Mouse (Mus musculus) Patski (cell line): ENCODE results near the gene Acp2. TPM values are rescaled to one million over a fixed set of nuclear protein-coding genes. Genes with fewer than 3 reads are reported as not detected.
A peak's percentile ranks its signal among the peaks of the same experiment; 100 is the strongest.

Experiments
- ATAC-seq: fragments of 100-300 bp; one replicate; pipeline ENCODE4 v1.8.0; 2021
- CTCF ChIA-PET: fragments of 350-600 bp; sonication (Branson Sonifier 250); formaldehyde crosslinking; loops from one replicate; lab custom pipeline; 2022; ENCODE audit warnings: inconsistent platforms; lab: Charles Lee
- POLR2A ChIA-PET: fragments of 350-600 bp; sonication (Branson Sonifier 250); formaldehyde crosslinking; loops from one replicate; lab custom pipeline; 2022; ENCODE audit warnings: antibody characterized with exemption, inconsistent platforms; lab: Charles Lee
- DNase-seq: peaks from one replicate; pipeline ENCODE4 v3.0.0-alpha.2; 2011; ENCODE audit warnings: low read depth, low spot score
- H3K27me3 ChIP-seq: fragments of 371-371 bp; one replicate; pipeline ENCODE4 v1.5.1; 2021
- CTCF ChIP-seq: fragments of 100-300 bp; IDR thresholded peaks from one replicate; pipeline ENCODE4 v1.5.1; 2021
- in situ Hi-C: fragments of 300-500 bp; cut with MboI; formaldehyde crosslinking; loops from 3 replicates; pipeline ENCODE4 v1.11.1; 2018; ENCODE audit warnings: low pct_unique_long_range_greater_than_20kb, mixed read lengths
- polyA plus RNA-seq: library from polyadenylated mRNA; unstranded; gene quantifications from one replicate; pipeline ENCODE4 v1.2.3, GENCODE M21; 2021

Acp2 gene
- 45.2 TPM for polyA plus RNA-seq

- ATAC-seq: peak; percentile 75
- TF ChIP-seq CTCF: no peak
- CTCF ChIA-PET: interaction anchor here (1.3 kb wide), 1 partner anchor 87 kb away, joined by 3 read pairs; no protein-coding TSS in a partner anchor
- in situ Hi-C loops: no loop called here
- peak; percentile 75 for DNase-seq
- POLR2A ChIA-PET: interaction anchor here (0.6 to 1.1 kb wide), 2 partner anchors 20 to 280 kb away, joined by 3 read pairs; no protein-coding TSS in a partner anchor
- no peaks in the 10 kb centered on the region for H3K27me3 ChIP-seq
Observed at GRCm38 (mm10) chr2:91202222-91202971, at the start of gene Acp2, which contains the start of gene Nr1h3. Gene Acp2, plus strand, starts transcription at chr2:91202885. Gene Nr1h3, minus strand, starts transcription at chr2:91202834.

GRCm38 (mm10) chr2:91152885-91153377, 49.8 kb upstream of the Acp2 start:
- ATAC-seq (no peak), DNase-seq (no peak)
- ChIA-PET CTCF (interaction anchor here (1.0 to 1.8 kb wide), 3 partner anchors 9 to 38 kb away, joined by 3 to 5 read pairs (median 4); no protein-coding TSS in a partner anchor), POLR2A (no interaction called here)
- H3K27me3 ChIP-seq: no peaks in the 10 kb centered on the region
- TF ChIP-seq CTCF: no peak
- in situ Hi-C loops: no loop called here

GRCm38 (mm10) chr2:91154091-91154490, 48.6 kb upstream of the Acp2 start:
- ATAC-seq (no peak), DNase-seq (no peak)
- no peak for TF ChIP-seq CTCF
- ChIA-PET POLR2A (no interaction called here), CTCF (interaction anchor here (0.6 to 1.3 kb wide), 4 partner anchors 17 to 580 kb away, joined by 3 to 4 read pairs (median 3); no protein-coding TSS in a partner anchor)
- no peaks in the 10 kb centered on the region for H3K27me3 ChIP-seq
- in situ Hi-C loops: no loop called here

GRCm38 (mm10) chr2:91157002-91157752, 45.5 kb upstream of the Acp2 start:
- CTCF ChIA-PET: interaction anchor here (0.8 kb wide), 1 partner anchor 16 kb away, joined by 3 read pairs; no protein-coding TSS in a partner anchor
- ATAC-seq (no peak), DNase-seq (peak; percentile 4)
- no peak for TF ChIP-seq CTCF
- POLR2A ChIA-PET: no interaction called here
- H3K27me3 ChIP-seq: no peaks in the 10 kb centered on the region
- in situ Hi-C loops: no loop called here

GRCm38 (mm10) chr2:91160591-91160990, 42.1 kb upstream of the Acp2 start:
- H3K27me3 ChIP-seq: no peaks in the 10 kb centered on the region
- ATAC-seq: no peak
- in situ Hi-C loops: no loop called here
- ChIA-PET POLR2A (no interaction called here), CTCF (interaction anchor here (1.5 kb wide), 1 partner anchor 45 kb away, joined by 5 read pairs; no protein-coding TSS in a partner anchor)
- no peak for TF ChIP-seq CTCF
- no peak for DNase-seq

- H3K27me3 ChIP-seq: no peaks in the 10 kb centered on the region
- CTCF ChIA-PET: no interaction called here
- DNase-seq (no peak), ATAC-seq (no peak)
- POLR2A ChIA-PET: no interaction called here
- in situ Hi-C loops: no loop called here
- TF ChIP-seq CTCF: no peak
Observed at GRCm38 (mm10) chr2:91162952-91163351, 39.7 kb upstream of the Acp2 start.

GRCm38 (mm10) chr2:91163532-91163931, 39.2 kb upstream of the Acp2 start:
- no peak for DNase-seq
- ChIA-PET CTCF (no interaction called here), POLR2A (no interaction called here)
- ATAC-seq: no peak
- in situ Hi-C loops: no loop called here
- no peak for TF ChIP-seq CTCF
- H3K27me3 ChIP-seq: no peaks in the 10 kb centered on the region

GRCm38 (mm10) chr2:91164991-91165390, 37.7 kb upstream of the Acp2 start:
- ChIA-PET CTCF (no interaction called here), POLR2A (no interaction called here)
- TF ChIP-seq CTCF: no peak
- H3K27me3 ChIP-seq: no peaks in the 10 kb centered on the region
- DNase-seq (no peak), ATAC-seq (no peak)
- in situ Hi-C loops: no loop called here

GRCm38 (mm10) chr2:91167629-91168028, 35.1 kb upstream of the Acp2 start:
- ChIA-PET CTCF (no interaction called here), POLR2A (no interaction called here)
- H3K27me3 ChIP-seq: no peaks in the 10 kb centered on the region
- ATAC-seq (no peak), DNase-seq (no peak)
- in situ Hi-C loops: no loop called here
- no peak for TF ChIP-seq CTCF

GRCm38 (mm10) chr2:91169587-91170322, 32.9 kb upstream of the Acp2 start:
- CTCF ChIA-PET: no interaction called here
- POLR2A ChIA-PET: no interaction called here
- DNase-seq (no peak), ATAC-seq (no peak)
- no peak for TF ChIP-seq CTCF
- no peaks in the 10 kb centered on the region for H3K27me3 ChIP-seq
- in situ Hi-C loops: no loop called here
